Mouse (Mus musculus) heart, adult 2 months (tissue): ENCODE measurements around the gene Zscan2.

Experiments
- CTCF ChIP-seq: fragments of 200-600 bp; IDR thresholded peaks from 2 replicates; pipeline ENCODE4 v1.8.1; 2022; ENCODE audit warnings: antibody characterized with exemption, mild to moderate bottlenecking, moderate library complexity
- EP300 ChIP-seq: fragments of 200-500 bp; IDR thresholded peaks from 2 replicates; pipeline ENCODE4 v1.6.1; 2011; ENCODE audit warnings: low read depth, low read length, control low read depth; ENCODE audit not compliant: insufficient read depth
- POLR2A ChIP-seq: fragments of 200-500 bp; IDR thresholded peaks from 2 replicates; pipeline ENCODE4 v1.6.1; 2011; ENCODE audit warnings: mild to moderate bottlenecking, low read depth, low read length, control low read depth; ENCODE audit not compliant: insufficient read depth

DNA sequence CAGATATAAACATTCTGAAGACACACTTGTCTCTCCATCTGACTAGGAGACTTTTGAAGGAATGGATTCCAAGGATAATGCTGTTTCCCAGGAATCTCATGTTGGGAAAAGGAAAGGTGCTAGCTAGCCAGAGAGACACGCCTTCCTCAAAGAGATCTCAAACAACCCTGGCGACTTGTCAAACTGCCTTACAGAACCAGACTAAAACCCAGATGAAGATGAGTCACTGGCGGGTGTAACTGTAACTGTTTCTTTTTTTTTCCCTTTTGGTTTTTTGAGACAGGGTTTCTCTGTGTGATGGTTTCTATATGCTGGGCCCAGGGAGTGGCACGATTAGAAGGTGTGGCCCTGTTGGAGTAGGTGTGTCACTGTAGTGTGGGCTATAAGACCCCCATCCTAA is 19.8 kb upstream of the Zscan2 start:
- no peak for TF ChIP-seq CTCF
- no peak for TF ChIP-seq POLR2A
- no peak for TF ChIP-seq EP300
